Mouse (Mus musculus): ENCODE data around the gene Gm36210. TPM values are rescaled to one million over a fixed set of nuclear protein-coding genes. Genes with fewer than 3 reads are reported as not detected.

Gene Gm36210
- total and polyA plus RNA-seq, 2 experiments from 2014 or later, result 0.08 to 0.88 TPM

GRCm38 (mm10) chr7:4912248-4912647 is 5.9 kb upstream of the Gm36210 start:
- DNase-seq (ENCODE audit: low spot score) (no peak), ATAC-seq (ENCODE audit: insufficient read depth, low read depth) (no peak)
- 61% methylated on average over 5 of the region's 5 CpGs for WGBS
- TF ChIP-seq EP300 (IDR thresholded peaks at IDR 0.05; ENCODE audit: low read depth) (no peak), CTCF (IDR thresholded peaks at IDR 0.05; ENCODE audit: low read depth) (no peak)
- H3K9me3 ChIP-seq (replicated peaks; ENCODE audit: control insufficient read depth, low read length), result no peaks in the 10 kb centered on the region
- H3K27me3 ChIP-seq (ENCODE audit: control insufficient read depth, insufficient read depth, low read length), result no peaks in the 10 kb centered on the region
- no peak overlapping the region for H3K4me2 ChIP-seq (ENCODE audit: low read depth, low read length)
- H3K4me3 ChIP-seq (ENCODE audit: low read depth, low read length), result no peak overlapping the region
- H3K36me3 ChIP-seq (replicated peaks; ENCODE audit: control insufficient read depth, insufficient read depth, low read length), result no peaks in the 10 kb centered on the region
- H3K27ac ChIP-seq (ENCODE audit: low read depth), result no peak overlapping the region
- no peak overlapping the region for H3K9ac ChIP-seq (replicated peaks; ENCODE audit: low read depth, low read length)
- H3K4me1 ChIP-seq (ENCODE audit: control insufficient read depth, insufficient read depth), result peaks cover 10% of the 10 kb centered on the region

GRCm38 (mm10) chr7:4911561-4911960 is 5.2 kb upstream of the Gm36210 start:
- no peaks in the 10 kb centered on the region for H3K27me3 ChIP-seq (ENCODE audit: control insufficient read depth, insufficient read depth, low read length)
- H3K9me3 ChIP-seq (replicated peaks; ENCODE audit: control insufficient read depth, low read length), result no peaks in the 10 kb centered on the region
- no peak overlapping the region for H3K27ac ChIP-seq (ENCODE audit: low read depth)
- H3K4me2 ChIP-seq (ENCODE audit: low read depth, low read length), result no peak overlapping the region
- peaks cover 10% of the 10 kb centered on the region for H3K4me1 ChIP-seq (ENCODE audit: control insufficient read depth, insufficient read depth)
- no peaks in the 10 kb centered on the region for H3K36me3 ChIP-seq (replicated peaks; ENCODE audit: control insufficient read depth, insufficient read depth, low read length)
- 32% methylated on average over 9 of the region's 9 CpGs for WGBS
- no peak overlapping the region for H3K9ac ChIP-seq (replicated peaks; ENCODE audit: low read depth, low read length)
- DNase-seq (ENCODE audit: low spot score), result no peak
- no peak overlapping the region for H3K4me3 ChIP-seq (ENCODE audit: low read depth, low read length)
- no peak for TF ChIP-seq EP300 (IDR thresholded peaks at IDR 0.05; ENCODE audit: low read depth)
- TF ChIP-seq CTCF (IDR thresholded peaks at IDR 0.05; ENCODE audit: low read depth), result peak; percentile 46
- ATAC-seq (ENCODE audit: insufficient read depth, low read depth), result no peak

- TF ChIP-seq EP300 (IDR thresholded peaks at IDR 0.05; ENCODE audit: low read depth) (no peak), CTCF (IDR thresholded peaks at IDR 0.05; ENCODE audit: low read depth) (no peak)
- H3K27me3 ChIP-seq (ENCODE audit: control insufficient read depth, insufficient read depth, low read length), result no peaks in the 10 kb centered on the region
- no peak overlapping the region for H3K9ac ChIP-seq (replicated peaks; ENCODE audit: low read depth, low read length)
- ATAC-seq (ENCODE audit: insufficient read depth, low read depth) (no peak), DNase-seq (ENCODE audit: low spot score) (no peak)
- no peak overlapping the region for H3K4me3 ChIP-seq (ENCODE audit: low read depth, low read length)
- no peaks in the 10 kb centered on the region for H3K9me3 ChIP-seq (replicated peaks; ENCODE audit: control insufficient read depth, low read length)
- H3K4me2 ChIP-seq (ENCODE audit: low read depth, low read length), result no peak overlapping the region
- H3K27ac ChIP-seq (ENCODE audit: low read depth), result no peak overlapping the region
- 71% methylated on average over 9 of the region's 9 CpGs for WGBS
- peaks cover 10% of the 10 kb centered on the region; the same call in 1 of the 2 replicates for H3K4me1 ChIP-seq (ENCODE audit: control insufficient read depth, insufficient read depth)
- H3K36me3 ChIP-seq (replicated peaks; ENCODE audit: control insufficient read depth, insufficient read depth, low read length), result no peaks in the 10 kb centered on the region
Observed at GRCm38 (mm10) chr7:4902404-4902803, 3.9 kb downstream of the Gm36210 start.

- Histone ChIP-seq H3K4me2 (ENCODE audit: low read depth, low read length) (no peak overlapping the region; the same call in 1 of the 2 replicates), H3K36me3 (replicated peaks; ENCODE audit: control insufficient read depth, insufficient read depth, low read length) (no peaks in the 10 kb centered on the region), H3K9ac (replicated peaks; ENCODE audit: low read depth, low read length) (no peak overlapping the region), H3K27ac (ENCODE audit: low read depth) (peak overlapping the region; percentile 75; the same call in 1 of the 2 replicates), H3K4me1 (ENCODE audit: control insufficient read depth, insufficient read depth) (peaks cover 10% of the 10 kb centered on the region; the same call in 1 of the 2 replicates), H3K27me3 (ENCODE audit: control insufficient read depth, insufficient read depth, low read length) (no peaks in the 10 kb centered on the region), H3K9me3 (replicated peaks; ENCODE audit: control insufficient read depth, low read length) (no peaks in the 10 kb centered on the region), H3K4me3 (ENCODE audit: low read depth, low read length) (peak overlapping the region; percentile 30; the same call in 1 of the 2 replicates)
- WGBS, result 62% methylated on average over 8 of the region's 8 CpGs
- TF ChIP-seq CTCF (IDR thresholded peaks at IDR 0.05; ENCODE audit: low read depth) (peak; percentile 63), EP300 (IDR thresholded peaks at IDR 0.05; ENCODE audit: low read depth) (no peak)
- DNase-seq (ENCODE audit: low spot score), result no peak
- 0 out of 2 replicates have a peak, but pooled peaks have one; percentile 11 for ATAC-seq (ENCODE audit: insufficient read depth, low read depth)
Observed at GRCm38 (mm10) chr7:4901171-4901570, 5.1 kb downstream of the Gm36210 start.

- peak overlapping the region; percentile 75 for H3K27ac ChIP-seq (ENCODE audit: low read depth)
- DNase-seq (ENCODE audit: low spot score) (no peak), ATAC-seq (ENCODE audit: insufficient read depth, low read depth) (no peak)
- 18% methylated on average over 11 of the region's 11 CpGs for WGBS
- peak overlapping the region; percentile 63 for H3K4me2 ChIP-seq (ENCODE audit: low read depth, low read length)
- H3K36me3 ChIP-seq (replicated peaks; ENCODE audit: control insufficient read depth, insufficient read depth, low read length), result no peaks in the 10 kb centered on the region
- H3K4me3 ChIP-seq (ENCODE audit: low read depth, low read length), result peak overlapping the region; percentile 30
- H3K4me1 ChIP-seq (ENCODE audit: control insufficient read depth, insufficient read depth), result peaks cover 10% of the 10 kb centered on the region; the same call in 1 of the 2 replicates
- H3K27me3 ChIP-seq (ENCODE audit: control insufficient read depth, insufficient read depth, low read length), result no peaks in the 10 kb centered on the region
- no peak for TF ChIP-seq CTCF (IDR thresholded peaks at IDR 0.05; ENCODE audit: low read depth)
- TF ChIP-seq EP300 (IDR thresholded peaks at IDR 0.05; ENCODE audit: low read depth), result no peak
- no peaks in the 10 kb centered on the region for H3K9me3 ChIP-seq (replicated peaks; ENCODE audit: control insufficient read depth, low read length)
- H3K9ac ChIP-seq (replicated peaks; ENCODE audit: low read depth, low read length), result peak overlapping the region; percentile 39; the same call in 1 of the 2 replicates
Observed at GRCm38 (mm10) chr7:4900523-4900851, 5.8 kb downstream of the Gm36210 start.
